Mouse (Mus musculus): ENCODE data around the gene Hook2.
A peak's percentile ranks its signal among the peaks of the same experiment; 100 is the strongest.

Gene Hook2

GRCm38 (mm10) chr8:85034764-85035163 is 44.4 kb downstream of the Hook2 start:
- peak; percentile 68 to 69 for DNase-seq

- DNase-seq, result no peak
These were observed 44.8 kb downstream of the Hook2 start for GRCm38 (mm10) chr8:85035165-85035727.

GRCm38 (mm10) chr8:85035728-85036310 is 45.4 kb downstream of the Hook2 start:
- DNase-seq, result peak in 1 of 2 experiments; percentile 27

- DNase-seq, result no peak
These were observed 45.9 kb downstream of the Hook2 start for GRCm38 (mm10) chr8:85036381-85036717.

- DNase-seq, result peak; percentile 90 to 93
These were observed 46.4 kb downstream of the Hook2 start, which contains the start of gene Tnpo2 for GRCm38 (mm10) chr8:85036718-85037365. Gene Tnpo2, plus strand, starts transcription at chr8:85036915.

- no peak for DNase-seq
These were observed 46.9 kb downstream of the Hook2 start for GRCm38 (mm10) chr8:85037366-85037680.

- peak; percentile 41 to 52 for DNase-seq
These were observed 47.5 kb downstream of the Hook2 start for GRCm38 (mm10) chr8:85037681-85038531.

GRCm38 (mm10) chr8:85043619-85044018 is 53.2 kb downstream of the Hook2 start:
- no peak for DNase-seq

All from cerebellum, adult 18-20 months (tissue).